Mouse (Mus musculus): ENCODE measurements around the gene Ddhd1.

- TF ChIP-seq CTCF (IDR thresholded peaks at IDR 0.05; ENCODE audit: extremely low read depth, insufficient read length, insufficient replicate concordance, low read depth, low read length) = peak; percentile 79; the same call in 1 of the 2 replicates
- no peak for TF ChIP-seq POLR2A (IDR thresholded peaks at IDR 0.05; ENCODE audit: low read depth, low read length)
Observed at GRCm38 (mm10) chr14:45690520-45691246, 32.7 kb upstream of the Ddhd1 start.
